Mouse (Mus musculus): ENCODE results near the gene Atp1a2. TPM values are rescaled to one million over a fixed set of nuclear protein-coding genes. Genes with fewer than 3 reads are reported as not detected.

Atp1a2 gene
- total RNA-seq, 2 experiments from 2014 or later = not detected

DNA sequence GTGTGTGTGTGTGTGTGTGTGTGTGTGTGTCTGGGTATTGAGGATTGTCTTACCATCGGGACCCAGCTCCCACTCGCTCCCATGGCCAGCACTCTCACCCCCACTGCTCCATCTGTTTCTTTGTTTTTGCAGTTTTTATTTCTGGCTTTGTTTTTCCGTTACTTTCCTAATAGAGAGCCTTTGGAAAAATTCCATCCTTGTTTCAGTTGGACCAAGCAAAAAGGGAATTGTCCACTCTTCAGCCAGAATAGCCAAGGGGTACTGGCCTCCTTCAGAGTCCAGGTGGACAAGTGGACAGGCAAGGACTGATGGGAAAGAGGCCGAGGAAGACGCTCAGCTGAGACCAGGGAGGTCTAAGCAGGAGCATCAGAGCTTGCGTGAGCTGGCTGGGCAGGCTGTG, 9.0 kb upstream of the Atp1a2 start:
- no peak for ATAC-seq (replicated peaks; ENCODE audit: low FRiP score, poor library complexity, severe bottlenecking)

DNA sequence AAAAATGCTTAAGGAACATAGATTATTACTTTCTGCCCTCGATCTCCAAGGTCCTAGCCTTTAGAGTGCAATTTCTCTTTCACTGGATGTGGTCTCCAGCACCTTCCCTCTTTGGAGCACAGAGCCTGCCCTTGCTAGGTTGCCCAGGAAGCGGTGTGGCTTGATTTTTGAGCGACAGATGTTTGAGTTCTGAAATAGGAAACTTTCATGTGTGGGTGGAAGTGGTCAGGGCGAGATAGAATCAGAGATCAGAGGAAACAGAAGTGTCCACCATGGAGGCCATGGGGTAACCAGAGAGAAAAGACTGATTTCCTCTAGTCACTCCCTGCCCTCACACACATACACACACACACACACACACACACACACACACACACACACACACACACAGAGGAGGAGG, 8.3 kb upstream of the Atp1a2 start:
- ATAC-seq (replicated peaks; ENCODE audit: low FRiP score, poor library complexity, severe bottlenecking) = no peak

DNA sequence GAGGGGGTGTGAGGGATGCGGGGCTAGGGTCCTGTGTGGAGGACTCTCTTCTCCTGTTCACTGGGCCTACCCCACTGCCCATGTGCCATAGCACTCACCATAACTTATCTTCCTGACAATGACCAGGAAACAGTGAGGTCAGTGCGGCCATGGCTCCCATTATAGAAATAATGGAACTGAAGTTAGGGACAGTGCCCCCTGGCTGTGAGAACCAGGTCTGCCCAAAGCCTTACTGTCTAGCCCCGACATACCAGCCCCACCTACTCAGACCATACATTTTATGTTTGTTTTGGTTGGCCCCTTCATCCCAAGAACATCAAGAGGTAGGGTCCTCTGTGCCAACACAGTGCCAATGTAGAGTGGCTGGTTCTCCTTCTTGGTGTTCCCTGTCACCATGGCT, 7.8 kb upstream of the Atp1a2 start:
- ATAC-seq (replicated peaks; ENCODE audit: low FRiP score, poor library complexity, severe bottlenecking) = no peak

DNA sequence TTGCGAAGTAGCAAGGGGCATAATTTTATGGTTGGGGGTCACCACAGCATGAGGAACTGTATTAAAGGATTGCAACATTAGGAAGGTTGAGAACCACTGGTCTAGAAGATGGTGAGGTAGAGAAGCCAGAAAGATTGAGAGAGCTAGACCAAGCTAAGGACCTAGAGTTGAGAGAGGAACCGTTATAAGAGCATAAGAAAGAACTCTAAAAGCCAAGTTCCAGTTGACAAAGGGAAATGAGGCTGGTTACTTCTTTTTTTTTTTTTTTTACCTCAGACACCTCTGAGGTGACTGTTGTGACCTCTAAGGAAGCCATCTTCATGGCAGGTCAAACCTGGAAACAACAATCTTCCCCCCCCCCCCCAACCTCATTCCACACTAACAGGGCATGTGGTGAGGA, 7.3 kb upstream of the Atp1a2 start:
- no peak for ATAC-seq (replicated peaks; ENCODE audit: low FRiP score, poor library complexity, severe bottlenecking)

DNA sequence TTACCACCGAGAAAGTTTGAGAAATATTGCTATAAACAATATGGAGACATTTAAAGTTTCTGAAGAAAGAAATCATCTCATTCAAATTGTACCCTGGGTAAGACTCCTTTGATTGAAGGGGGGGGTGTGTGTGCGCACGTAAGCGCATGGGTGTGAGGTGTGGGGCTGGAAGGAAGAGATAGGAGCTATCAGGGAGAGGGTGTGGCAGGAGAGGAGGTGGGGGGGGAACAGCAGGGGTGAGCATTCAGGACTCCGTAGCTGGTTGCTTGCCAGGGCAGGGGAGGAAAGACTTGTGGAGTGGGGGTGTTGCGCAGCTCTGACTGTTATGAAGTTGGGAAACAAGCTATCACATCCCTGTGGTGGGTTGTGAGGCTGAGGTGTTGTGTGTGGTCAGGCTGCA, 6.6 kb upstream of the Atp1a2 start:
- ATAC-seq (replicated peaks; ENCODE audit: low FRiP score, poor library complexity, severe bottlenecking) = no peak

DNA sequence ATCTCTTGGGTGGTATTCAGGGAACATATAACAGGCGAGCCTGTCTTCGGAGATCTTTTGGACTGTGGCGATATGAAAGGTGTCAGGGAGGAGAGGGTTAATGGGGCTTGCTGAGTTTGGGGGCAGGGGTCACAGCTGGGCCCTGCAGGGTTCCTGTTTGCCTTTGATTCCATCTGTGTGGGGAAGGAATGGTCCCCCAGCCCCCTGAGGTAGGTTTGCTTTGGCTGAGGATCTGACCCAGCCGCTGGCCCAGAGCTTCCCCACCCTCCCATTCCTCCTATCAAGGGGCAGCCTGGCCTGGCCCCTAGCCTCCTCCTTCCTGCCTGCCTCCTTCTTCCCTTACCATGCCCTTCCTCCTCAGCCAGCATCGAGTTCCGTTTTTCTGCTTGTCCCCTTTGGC, 5.0 kb upstream of the Atp1a2 start:
- no peak for ATAC-seq (replicated peaks; ENCODE audit: low FRiP score, poor library complexity, severe bottlenecking)

DNA sequence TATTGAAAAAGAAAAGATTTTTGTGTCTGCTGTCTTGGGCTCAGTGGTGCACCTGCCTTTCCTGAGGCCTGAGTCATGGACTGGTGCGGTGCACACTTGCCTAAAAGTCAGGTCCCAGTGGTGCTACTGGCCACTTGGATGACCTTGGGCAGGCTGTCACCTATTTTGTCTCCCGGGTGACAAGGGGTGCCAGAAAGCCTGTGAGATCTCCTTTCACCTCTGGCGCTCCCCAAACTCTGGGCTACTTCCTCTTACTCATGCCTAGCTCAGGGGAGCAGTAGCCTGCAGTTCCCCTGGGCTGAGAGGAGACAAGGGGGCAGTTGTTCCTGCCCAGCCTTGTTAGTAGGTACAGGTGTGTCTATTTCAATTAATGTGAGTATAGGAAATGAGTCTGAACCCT, 4.4 kb upstream of the Atp1a2 start:
- ATAC-seq (replicated peaks; ENCODE audit: low FRiP score, poor library complexity, severe bottlenecking) = no peak

DNA sequence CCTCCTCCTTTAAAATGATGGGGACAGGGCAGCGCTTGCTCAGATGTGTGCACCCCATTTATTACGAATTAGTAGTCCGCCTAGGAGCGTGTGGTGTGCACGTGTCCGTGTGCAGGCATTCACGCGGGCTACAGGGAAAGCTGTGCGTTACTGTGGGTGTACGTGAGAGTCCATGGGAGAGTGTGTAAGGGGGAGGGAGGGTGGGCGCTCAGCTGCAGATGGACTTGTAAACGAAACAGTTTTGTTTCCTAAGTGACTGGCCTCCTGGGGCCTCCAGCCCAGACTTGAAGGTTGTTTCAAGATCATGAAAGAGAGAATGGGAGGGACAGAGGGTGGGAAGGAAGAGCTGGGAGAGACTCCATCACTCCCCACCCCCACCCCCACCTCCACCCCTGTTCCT, 3.3 kb upstream of the Atp1a2 start:
- ATAC-seq (replicated peaks; ENCODE audit: low FRiP score, poor library complexity, severe bottlenecking) = no peak

DNA sequence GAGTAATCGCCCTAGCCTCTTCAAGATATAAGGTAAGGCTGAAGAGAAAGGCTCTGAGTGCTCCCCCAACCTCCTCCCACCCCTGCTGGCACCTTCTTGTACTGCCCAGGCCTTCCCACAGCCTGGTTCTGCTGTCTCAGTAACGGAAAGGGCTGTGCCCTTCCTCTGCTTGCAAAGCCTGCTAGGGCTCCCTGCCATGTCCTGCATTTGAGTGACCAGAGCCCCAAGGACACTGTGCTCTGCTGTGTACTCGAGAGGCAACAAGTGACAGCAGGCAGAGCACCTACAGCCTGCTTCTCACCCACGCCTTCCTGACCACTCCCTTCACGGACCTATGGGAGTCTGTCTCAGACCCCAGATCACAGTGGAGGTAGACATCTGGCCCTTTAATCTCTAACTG, 2.4 kb upstream of the Atp1a2 start:
- ATAC-seq (replicated peaks; ENCODE audit: low FRiP score, poor library complexity, severe bottlenecking) = no peak

DNA sequence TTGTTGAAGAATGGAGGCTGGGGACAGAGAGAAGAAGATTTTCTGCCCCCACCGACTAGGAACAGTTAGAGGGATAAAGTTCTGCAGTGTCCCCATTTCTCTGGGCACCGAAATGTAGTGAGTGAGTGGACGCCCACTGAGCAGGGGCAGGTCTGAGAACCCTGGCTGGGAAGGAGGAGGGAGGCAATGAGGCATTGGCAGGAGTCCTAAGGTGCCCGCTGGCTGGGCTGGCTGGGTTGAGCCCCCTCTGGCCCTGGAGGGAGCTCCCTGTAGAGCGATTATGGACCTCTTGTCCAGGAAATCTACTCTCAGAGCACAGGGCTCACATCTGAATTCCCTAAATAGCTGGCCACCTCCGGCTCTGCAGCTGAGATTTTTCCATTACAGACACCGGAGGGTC, 1.7 kb upstream of the Atp1a2 start:
- ATAC-seq (replicated peaks; ENCODE audit: low FRiP score, poor library complexity, severe bottlenecking) = no peak

DNA sequence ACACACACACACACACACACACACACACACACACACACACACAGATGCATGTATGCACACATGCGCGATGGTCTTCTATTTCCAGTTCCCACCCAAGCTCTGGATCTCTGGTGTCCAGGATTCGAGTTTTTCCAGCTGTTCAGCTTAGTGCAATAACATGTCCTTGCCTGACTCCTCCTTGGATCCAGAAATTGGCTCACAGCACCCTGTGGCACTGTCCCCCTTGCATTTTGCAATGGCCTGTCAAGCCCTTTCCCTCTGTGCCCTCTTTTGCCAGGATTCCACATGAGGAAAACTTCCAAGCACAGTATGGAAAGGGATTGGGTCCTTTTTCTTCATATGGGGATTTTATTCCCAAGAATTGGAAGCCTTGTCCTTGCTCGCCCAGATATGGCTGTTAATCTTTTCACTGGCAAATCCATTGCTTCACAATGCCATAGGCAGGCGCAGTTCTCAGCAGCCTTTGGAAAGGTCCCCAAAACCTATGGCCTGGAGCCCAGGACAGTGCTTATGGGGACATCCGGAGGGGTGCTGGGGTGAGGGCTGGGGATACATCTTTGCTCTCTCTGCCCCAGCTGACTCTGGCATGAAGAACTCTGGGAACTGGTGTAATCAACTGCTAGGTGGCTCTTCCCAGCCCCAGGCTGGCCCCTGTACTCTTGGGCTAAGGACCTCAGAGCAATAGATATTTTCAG, 901 bp downstream of the Atp1a2 start:
- no peak for ATAC-seq (replicated peaks; ENCODE audit: low FRiP score, poor library complexity, severe bottlenecking)

DNA sequence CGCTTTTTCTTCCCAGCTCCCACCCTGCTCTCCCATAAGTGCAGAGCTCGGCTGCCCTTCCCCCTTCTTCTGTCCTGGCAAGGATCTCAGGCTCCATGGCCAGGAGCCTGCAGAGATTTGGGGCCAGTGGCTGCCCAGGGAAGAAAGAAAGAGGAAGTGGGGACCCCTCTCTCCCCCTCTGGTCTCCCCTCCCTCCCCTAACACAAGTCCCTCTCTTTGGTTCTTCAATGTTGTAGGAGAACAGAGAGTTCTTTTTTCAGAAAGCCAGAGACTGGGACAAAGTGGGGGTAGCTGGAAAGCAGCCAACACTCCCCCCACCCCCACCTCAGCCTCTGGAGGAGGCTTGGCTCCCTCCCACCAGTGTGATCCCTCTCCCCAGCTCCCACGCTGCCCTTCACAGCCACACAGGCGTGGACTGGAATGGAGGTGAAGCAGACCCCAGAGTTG, 2.1 kb downstream of the Atp1a2 start:
- ATAC-seq (replicated peaks; ENCODE audit: low FRiP score, poor library complexity, severe bottlenecking) = no peak

DNA sequence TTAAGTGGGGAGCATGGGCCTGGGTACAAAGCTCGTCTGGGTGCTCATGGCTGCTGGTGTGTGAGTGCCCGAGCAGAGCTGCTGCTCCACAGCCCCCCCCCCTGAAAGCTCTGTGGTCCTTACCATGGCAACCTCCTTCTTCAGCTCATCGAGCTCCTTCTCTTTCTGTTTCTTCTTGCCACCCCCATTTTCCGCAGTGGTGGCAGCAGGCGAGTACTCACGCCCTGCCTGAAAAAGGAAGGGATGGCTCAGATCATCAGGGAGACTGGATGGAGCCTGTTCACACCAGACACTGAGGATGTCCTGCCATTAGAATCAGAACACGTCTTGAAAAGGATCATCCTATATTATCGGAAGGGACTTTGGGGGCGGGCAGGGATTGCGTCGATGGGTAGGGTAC, 4.4 kb downstream of the Atp1a2 start:
- no peak for ATAC-seq (replicated peaks; ENCODE audit: low FRiP score, poor library complexity, severe bottlenecking)

DNA sequence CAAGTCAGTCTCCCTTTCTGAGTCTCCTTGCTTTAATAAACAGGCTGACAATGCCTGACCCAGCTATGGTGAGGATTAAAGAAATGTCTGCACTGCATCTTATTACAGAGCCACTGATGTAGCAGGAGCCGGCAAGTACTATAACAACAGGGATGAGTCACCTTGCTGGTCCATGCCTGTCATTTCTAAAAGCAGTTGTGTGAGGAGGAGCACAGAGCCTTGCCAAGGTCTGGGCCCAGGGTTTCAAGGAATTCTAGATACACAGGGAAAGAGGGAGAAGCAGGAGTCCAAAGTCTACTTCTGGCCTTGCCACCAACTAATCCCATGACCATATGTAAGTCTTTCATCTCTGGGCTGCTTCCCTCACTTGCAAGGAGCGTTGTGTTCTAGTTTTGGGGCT, 5.0 kb downstream of the Atp1a2 start:
- ATAC-seq (replicated peaks; ENCODE audit: low FRiP score, poor library complexity, severe bottlenecking) = no peak

DNA sequence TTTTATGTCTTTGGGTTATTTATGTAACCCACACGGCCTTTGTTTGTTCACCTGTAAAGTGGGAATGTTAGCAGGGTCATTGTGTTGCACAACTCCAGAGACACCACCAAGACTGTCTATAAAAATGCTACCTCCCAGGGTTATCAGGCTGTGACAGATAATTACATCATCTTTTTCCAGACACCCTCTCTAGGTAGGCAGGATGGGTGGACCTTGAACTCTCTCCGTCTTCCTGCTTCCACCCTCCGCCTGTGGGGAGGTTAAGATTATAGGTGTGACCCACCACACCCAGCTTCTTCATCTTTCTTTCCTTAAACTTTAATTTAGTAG, 8.3 kb downstream of the Atp1a2 start:
- ATAC-seq (replicated peaks; ENCODE audit: low FRiP score, poor library complexity, severe bottlenecking) = no peak

DNA sequence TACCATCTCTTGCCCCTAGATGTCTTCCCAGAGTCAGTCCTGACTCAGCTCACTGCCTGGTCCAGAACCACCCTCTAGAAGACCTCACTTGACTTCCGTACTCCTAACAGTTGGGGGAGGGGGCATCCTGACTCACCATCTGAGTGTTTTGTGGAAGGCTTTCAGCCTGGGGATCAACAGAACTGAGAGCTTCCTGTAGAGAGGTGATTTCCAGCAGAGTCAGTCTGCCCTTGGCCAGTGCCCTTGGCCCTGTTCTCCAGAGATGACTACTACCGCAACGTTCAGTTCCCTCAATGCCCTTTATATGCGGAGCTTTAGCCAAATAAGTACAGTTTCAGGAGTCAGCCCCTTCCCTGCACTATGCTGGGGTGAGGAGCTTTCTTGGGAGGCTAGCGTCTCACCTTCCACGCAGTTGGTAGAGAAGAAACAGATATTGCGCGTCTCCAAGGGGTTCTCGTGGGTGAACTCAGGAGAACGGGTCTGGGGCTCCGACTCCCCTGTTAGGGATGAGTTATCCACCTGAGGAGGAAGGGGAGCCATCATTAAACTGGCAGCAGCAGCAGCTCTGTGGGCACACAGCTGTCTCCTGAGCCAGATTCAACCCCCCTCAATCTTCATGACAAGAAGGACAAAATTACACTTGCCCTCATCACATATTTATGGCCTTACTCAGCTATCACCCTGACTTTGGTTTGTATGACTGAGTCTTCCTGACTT, 8.8 kb downstream of the Atp1a2 start:
- no peak for ATAC-seq (replicated peaks; ENCODE audit: low FRiP score, poor library complexity, severe bottlenecking)

DNA sequence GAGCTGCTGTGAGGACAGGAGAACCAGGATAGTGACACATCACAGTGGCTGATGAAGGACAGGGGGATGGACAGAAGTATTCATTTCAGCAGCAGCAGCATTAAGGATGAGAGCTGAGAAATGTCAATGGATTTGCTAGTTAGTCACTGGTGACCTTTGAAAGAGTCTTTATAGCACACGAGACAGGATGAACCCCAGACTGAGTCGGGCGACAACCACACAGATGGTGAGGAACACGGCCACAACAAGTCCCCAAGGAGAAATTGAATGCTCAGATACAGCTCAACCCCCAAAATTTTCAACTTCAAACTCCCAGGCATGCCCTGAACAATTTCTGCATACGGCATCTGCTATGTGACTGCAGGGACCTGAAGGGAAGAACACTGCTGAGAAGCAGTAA, 11.1 kb downstream of the Atp1a2 start:
- no peak for ATAC-seq (replicated peaks; ENCODE audit: low FRiP score, poor library complexity, severe bottlenecking)

DNA sequence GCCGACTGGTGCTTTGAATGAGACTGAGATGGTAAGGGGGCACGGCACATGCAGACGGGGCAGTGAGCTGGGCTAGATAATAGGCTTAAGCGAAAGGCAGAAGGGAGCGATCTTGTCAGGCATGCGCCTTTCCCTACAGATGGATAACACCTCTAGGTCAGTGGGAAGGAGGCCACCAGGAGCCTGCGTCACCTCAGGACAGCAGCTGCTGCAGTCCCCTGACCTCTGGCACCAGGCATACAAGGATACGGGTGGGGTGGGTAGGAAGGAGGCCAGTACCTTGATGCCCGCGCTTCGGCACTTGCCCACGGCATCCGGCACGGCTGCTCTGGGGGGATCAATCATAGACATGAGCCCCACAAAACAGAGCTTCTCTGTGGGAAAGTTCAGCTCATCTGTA, 13.6 kb downstream of the Atp1a2 start:
- no peak for ATAC-seq (replicated peaks; ENCODE audit: low FRiP score, poor library complexity, severe bottlenecking)

DNA sequence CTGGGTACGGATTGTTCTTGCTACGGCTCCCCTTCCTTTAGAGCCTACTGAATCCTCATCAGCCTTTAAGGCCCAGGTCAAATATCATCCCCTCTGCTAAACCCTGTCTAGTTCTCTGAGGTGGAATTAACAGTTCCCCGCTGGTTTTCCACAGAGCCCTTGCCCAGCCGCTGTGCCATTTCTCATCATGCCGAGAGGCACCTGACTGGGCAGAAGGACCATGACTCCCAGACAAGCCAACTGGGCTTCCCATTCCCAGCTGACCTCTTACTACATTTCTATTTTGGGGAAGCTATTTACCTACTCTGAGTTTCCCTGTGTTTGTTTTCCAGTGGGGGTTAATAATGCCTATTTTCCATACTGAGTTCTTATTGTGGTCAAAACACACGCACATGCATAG, 14.8 kb downstream of the Atp1a2 start:
- no peak for ATAC-seq (replicated peaks; ENCODE audit: low FRiP score, poor library complexity, severe bottlenecking)

DNA sequence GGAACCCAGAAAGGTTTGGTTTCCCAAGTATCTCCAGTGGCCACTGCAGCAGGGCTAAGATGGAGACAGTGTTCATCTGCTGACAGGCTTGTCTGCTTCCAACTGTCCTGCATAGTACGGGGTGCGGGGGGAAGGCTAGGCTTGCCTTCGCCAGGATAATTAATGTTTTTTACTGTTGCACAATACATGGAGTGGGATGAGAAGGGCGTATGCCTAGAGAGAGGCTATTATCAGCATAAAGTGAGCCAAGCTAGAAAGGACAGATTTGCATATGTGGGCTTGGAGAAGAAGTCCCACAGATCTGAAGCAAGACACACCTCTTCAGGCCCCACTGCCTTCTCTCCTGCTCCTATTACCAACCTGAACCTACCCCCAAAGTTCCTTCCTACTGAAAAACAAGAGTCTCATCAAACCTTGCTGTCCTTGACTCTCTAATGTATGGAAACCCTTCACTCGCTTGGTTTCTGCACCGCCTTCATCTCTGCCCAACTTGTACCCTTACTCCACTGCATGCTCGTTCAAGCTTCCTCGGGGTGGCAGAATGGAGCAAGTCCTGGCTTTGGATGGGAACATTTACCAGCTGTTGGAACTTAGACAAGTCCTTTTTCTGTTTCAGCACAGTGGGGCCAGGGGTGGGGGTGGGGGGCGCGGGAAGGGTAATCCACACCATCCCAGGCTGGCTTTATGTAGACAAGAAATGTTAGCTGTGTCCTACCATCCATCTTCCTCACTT, 16.2 kb downstream of the Atp1a2 start:
- no peak for ATAC-seq (replicated peaks; ENCODE audit: low FRiP score, poor library complexity, severe bottlenecking)

DNA sequence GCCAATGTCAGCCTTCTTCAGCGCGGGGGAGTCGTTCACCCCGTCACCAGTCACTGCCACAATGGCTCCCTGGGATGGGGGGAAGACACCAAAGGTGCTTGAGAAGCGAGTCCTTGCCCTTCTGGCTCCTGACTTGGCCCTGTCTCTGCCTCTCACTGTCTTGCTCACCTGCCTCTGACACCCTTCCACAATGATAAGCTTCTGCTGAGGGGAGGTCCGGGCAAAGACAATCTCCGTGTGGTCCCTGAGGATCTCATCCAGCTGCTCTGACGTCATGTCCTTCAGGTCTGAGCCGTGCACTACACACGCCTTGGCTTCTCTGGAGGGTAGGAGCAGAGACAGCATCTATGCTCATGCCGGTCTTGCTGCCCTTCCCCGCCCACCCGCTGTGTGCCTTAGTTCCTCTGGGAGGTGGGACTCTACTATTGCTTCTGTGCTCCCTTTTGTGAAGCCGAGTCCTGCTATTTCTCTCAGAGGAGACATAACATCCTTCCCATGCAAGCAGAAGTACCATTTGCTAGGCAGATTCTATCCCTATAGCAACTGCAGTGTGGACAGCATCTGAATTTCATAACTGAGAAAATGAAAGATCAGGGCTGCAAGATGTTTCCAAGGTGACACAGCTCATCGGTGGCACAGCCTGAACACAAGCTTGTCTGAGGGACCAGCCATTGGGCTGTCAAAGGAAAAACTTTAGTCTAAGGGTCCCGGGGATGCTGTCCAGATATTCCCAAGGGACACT, 17.9 kb downstream of the Atp1a2 start:
- ATAC-seq (replicated peaks; ENCODE audit: low FRiP score, poor library complexity, severe bottlenecking) = no peak

Data from erythroid progenitor cell, adult 5-6 weeks (primary cell).